34 mouse cellular contexts compared by ENCODE assay signal in the genomic region with DNA sequence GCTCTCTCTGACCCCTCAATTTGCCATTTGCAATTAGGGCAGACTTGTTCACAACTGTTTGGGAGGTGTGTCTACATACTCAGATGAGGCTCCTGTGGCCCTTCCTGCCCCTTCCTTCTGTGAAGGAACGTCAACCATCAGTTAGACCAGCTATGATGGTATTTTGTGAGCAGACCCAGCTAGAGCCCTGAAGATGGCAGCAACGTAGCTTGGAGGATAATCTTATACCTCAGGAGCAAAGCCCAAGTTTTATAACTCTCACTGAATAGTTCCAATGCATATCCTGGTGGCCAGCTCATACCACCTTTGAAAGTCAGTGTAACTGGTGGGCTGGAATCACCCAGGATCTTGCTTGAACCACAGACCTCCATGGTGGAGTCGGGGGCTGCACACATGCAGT. TPM values are rescaled to one million over a fixed set of nuclear protein-coding genes. Genes with fewer than 3 reads are reported as not detected.
A peak's percentile ranks its signal among the peaks of the same experiment; 100 is the strongest.
DNase-seq lines count a peak whose midpoint lies in the region; ATAC-seq and TF ChIP-seq lines count a peak whose summit lies in the region.
"Had no signal": no experiment of that assay in that cellular context is flagged by ENCODE, and none has a peak within 500 bp of the region (broad histone marks: within the 10 kb centered on the region; RNA-seq: fewer than 3 reads in every experiment).

No protein-coding gene starts in this region.

- peak; percentile 28; the same call in 1 of the 2 replicates for TF ChIP-seq CTCF in kidney, postnatal 0 days (IDR thresholded peaks at IDR 0.05; ENCODE audit: low read depth)
- TF ChIP-seq CTCF in midbrain, postnatal 0 days (IDR thresholded peaks at IDR 0.05): peak; percentile 53
- TF ChIP-seq CTCF in gastrocnemius, adult 2 months (IDR thresholded peaks at IDR 0.05): no peak

- no peak overlapping the region for H3K4me2 ChIP-seq in kidney, postnatal 0 days (ENCODE audit: low read length)
- no peak overlapping the region for H3K4me2 ChIP-seq in midbrain, postnatal 0 days (ENCODE audit: low read depth, low read length, poor library complexity, severe bottlenecking)
- no peak overlapping the region for H3K4me2 ChIP-seq in midbrain, embryonic 14.5 days (ENCODE audit: low read length)
- H3K4me2 ChIP-seq: embryonic facial prominence, embryonic 12.5 days; forebrain, embryonic 15.5 days; heart, embryonic 13.5 days; hindbrain, embryonic 15.5 days; liver, embryonic 12.5 days; neural tube, embryonic 12.5 days had no signal

- H3K4me3 ChIP-seq in kidney, postnatal 0 days (replicated peaks; ENCODE audit: low read depth, low read length): no peak overlapping the region
- H3K4me3 ChIP-seq in midbrain, postnatal 0 days (ENCODE audit: low read depth, low read length): no peak overlapping the region
- H3K4me3 ChIP-seq in midbrain, embryonic 14.5 days (replicated peaks; ENCODE audit: low read depth, low read length): no peak overlapping the region
- no peak overlapping the region for H3K4me3 ChIP-seq in gastrocnemius, adult 2 months
- H3K4me3 ChIP-seq: embryonic facial prominence, embryonic 12.5 days; forebrain, embryonic 15.5 days; heart, adult 2 months; heart, embryonic 13.5 days; hindbrain, embryonic 15.5 days; liver, embryonic 12.5 days; midbrain, embryonic 10.5 days; myocyte; neural tube, embryonic 12.5 days had no signal

- no peak for ATAC-seq in kidney, postnatal 0 days (replicated peaks; ENCODE audit: low FRiP score, low read depth)
- ATAC-seq in midbrain, postnatal 0 days (ENCODE audit: low FRiP score): no peak
- no peak for ATAC-seq in midbrain, embryonic 14.5 days (ENCODE audit: low FRiP score, low TSS enrichment)
- ATAC-seq: forebrain, embryonic 15.5 days; liver, embryonic 12.5 days; liver, postnatal 0 days; midbrain, embryonic 16.5 days had no signal

- H3K9me3 ChIP-seq in kidney, postnatal 0 days (replicated peaks; ENCODE audit: low read length): no peaks in the 10 kb centered on the region
- no peaks in the 10 kb centered on the region for H3K9me3 ChIP-seq in midbrain, postnatal 0 days (ENCODE audit: low read length)
- no peaks in the 10 kb centered on the region for H3K9me3 ChIP-seq in midbrain, embryonic 14.5 days (ENCODE audit: control insufficient read depth, low read length)
- H3K9me3 ChIP-seq: embryonic facial prominence, embryonic 12.5 days; forebrain, embryonic 15.5 days; heart, embryonic 13.5 days; hindbrain, embryonic 15.5 days; liver, embryonic 12.5 days; midbrain, embryonic 10.5 days; neural tube, embryonic 12.5 days had no signal

- H3K27me3 ChIP-seq in kidney, postnatal 0 days (ENCODE audit: insufficient read depth, low read length): no peaks in the 10 kb centered on the region
- no peaks in the 10 kb centered on the region for H3K27me3 ChIP-seq in midbrain, postnatal 0 days (ENCODE audit: insufficient read depth, low read length)
- H3K27me3 ChIP-seq in midbrain, embryonic 14.5 days (ENCODE audit: control insufficient read depth, insufficient read depth, low read length): no peaks in the 10 kb centered on the region
- H3K27me3 ChIP-seq: embryonic facial prominence, embryonic 12.5 days; forebrain, embryonic 15.5 days; hindbrain, embryonic 15.5 days; liver, embryonic 12.5 days; neural tube, embryonic 12.5 days had no signal

- 82% methylated on average over 3 of the region's 3 CpGs for WGBS in kidney, postnatal 0 days
- WGBS in midbrain, postnatal 0 days: 72% methylated on average over 3 of the region's 3 CpGs
- WGBS in midbrain, embryonic 14.5 days: 81% methylated on average over 3 of the region's 3 CpGs

- no peaks in the 10 kb centered on the region for H3K36me3 ChIP-seq in kidney, postnatal 0 days (ENCODE audit: insufficient read depth, low read length)
- H3K36me3 ChIP-seq in midbrain, postnatal 0 days (ENCODE audit: insufficient read depth, low read length): no peaks in the 10 kb centered on the region
- H3K36me3 ChIP-seq in midbrain, embryonic 14.5 days (ENCODE audit: control insufficient read depth, insufficient read depth, low read length): no peaks in the 10 kb centered on the region
- H3K36me3 ChIP-seq: embryonic facial prominence, embryonic 12.5 days; forebrain, embryonic 15.5 days; heart, embryonic 13.5 days; hindbrain, embryonic 15.5 days; liver, embryonic 12.5 days; midbrain, embryonic 10.5 days; neural tube, embryonic 12.5 days had no signal

- no peak overlapping the region for H3K27ac ChIP-seq in kidney, postnatal 0 days
- no peak overlapping the region for H3K27ac ChIP-seq in midbrain, postnatal 0 days (ENCODE audit: low read depth, low read length)
- no peak overlapping the region for H3K27ac ChIP-seq in midbrain, embryonic 14.5 days (replicated peaks; ENCODE audit: low read depth, low read length)
- no peak overlapping the region for H3K27ac ChIP-seq in gastrocnemius, adult 2 months
- H3K27ac ChIP-seq: embryonic facial prominence, embryonic 12.5 days; forebrain, embryonic 15.5 days; heart, adult 2 months; heart, embryonic 13.5 days; hindbrain, embryonic 15.5 days; liver, embryonic 12.5 days; midbrain, embryonic 10.5 days; neural tube, embryonic 12.5 days had no signal

- intact Hi-C loops in gastrocnemius, adult 2 months (cut with DNase I): loop anchor here (10.0 kb wide), 1 partner anchor 203 kb away; no protein-coding TSS in a partner anchor

- no peaks in the 10 kb centered on the region for H3K4me1 ChIP-seq in kidney, postnatal 0 days (replicated peaks; ENCODE audit: insufficient read depth, low read length)
- no peaks in the 10 kb centered on the region for H3K4me1 ChIP-seq in midbrain, postnatal 0 days (ENCODE audit: insufficient read depth, low read length)
- no peaks in the 10 kb centered on the region for H3K4me1 ChIP-seq in midbrain, embryonic 14.5 days (ENCODE audit: control insufficient read depth, insufficient read depth, low read length)
- H3K4me1 ChIP-seq: embryonic facial prominence, embryonic 12.5 days; forebrain, embryonic 15.5 days; heart, embryonic 13.5 days; hindbrain, embryonic 15.5 days; midbrain, embryonic 10.5 days; neural tube, embryonic 12.5 days had no signal

- no peak for DNase-seq in kidney, postnatal 0 days (ENCODE audit: low spot score)
- DNase-seq in kidney, adult 18-20 months: no peak
- peak; percentile 18 for DNase-seq in midbrain, postnatal 0 days (ENCODE audit: low spot score)
- no peak for DNase-seq in midbrain, embryonic 14.5 days
- DNase-seq in adipocyte (ENCODE audit: low spot score): peak; percentile 56
- DNase-seq in spleen, postnatal 14 days (ENCODE audit: low spot score in 2 of 2): no peak
- no peak for DNase-seq in gastrocnemius, adult 2 months
- DNase-seq: adrenal gland, postnatal 36 days; B cell, adult 2 months; cerebellum, adult 8-10 months; cerebellum, postnatal 25 days; embryo, embryonic 11 days; heart, adult 2 months; heart, postnatal 10 days; kidney, adult 9 months; kidney, postnatal 14 days; left cerebral cortex, postnatal 4 days; liver, postnatal 0 days; lung, postnatal 14 days; right cerebral cortex, postnatal 4 days; thymus, postnatal 4 days had no signal

- H3K9ac ChIP-seq in kidney, postnatal 0 days (ENCODE audit: low read depth, low read length): no peak overlapping the region
- no peak overlapping the region for H3K9ac ChIP-seq in midbrain, postnatal 0 days (replicated peaks; ENCODE audit: low read length, poor library complexity, severe bottlenecking)
- no peak overlapping the region for H3K9ac ChIP-seq in midbrain, embryonic 14.5 days (replicated peaks; ENCODE audit: low read length)
- H3K9ac ChIP-seq: embryonic facial prominence, embryonic 12.5 days; forebrain, embryonic 15.5 days; heart, embryonic 13.5 days; hindbrain, embryonic 15.5 days; liver, embryonic 12.5 days; liver, postnatal 0 days; neural tube, embryonic 12.5 days had no signal

RNA-seq across cellular contexts. Expression of gene Cpt2, which starts 8.0 kb away (rescaled TPM):
- 82.8 and 94.0 TPM in 2 replicates for polyA plus RNA-seq in kidney, postnatal 0 days (2015; fragmentation: Nextera tagmentation; extraction: Ambion mirVana)
- total RNA-seq in midbrain, postnatal 0 days (2014; rRNA removed): 9.3 and 12.3 TPM in 2 replicates
- 10.2 and 12.1 TPM in 2 replicates for polyA plus RNA-seq in midbrain, postnatal 0 days (2015; fragmentation: Nextera tagmentation; extraction: Ambion mirVana)
- 11.2 and 17.5 TPM in 2 replicates for polyA plus RNA-seq in midbrain, embryonic 14.5 days (2014; fragmentation: Nextera tagmentation; extraction: Ambion mirVana)
- total RNA-seq in gastrocnemius, adult 2 months (2021): 100 to 1,000 TPM in 1 of 2 experiments, 10 to 100 TPM in 1; 61.5 to 103 TPM

RNA-seq across cellular contexts. Expression of gene Slc1a7, which starts 36.7 kb away (rescaled TPM):
- polyA plus RNA-seq in kidney, postnatal 0 days (2015; fragmentation: Nextera tagmentation; extraction: Ambion mirVana): 0.05 TPM in 1 of 2 replicates, not detected in the other
- total RNA-seq in midbrain, postnatal 0 days (2014; rRNA removed): not detected in 2 replicates
- 0.10 and 0.16 TPM in 2 replicates for polyA plus RNA-seq in midbrain, postnatal 0 days (2015; fragmentation: Nextera tagmentation; extraction: Ambion mirVana)
- polyA plus RNA-seq in midbrain, embryonic 14.5 days (2014; fragmentation: Nextera tagmentation; extraction: Ambion mirVana): not detected in 2 replicates
- total RNA-seq in gastrocnemius, adult 2 months (2021): under 1 TPM; 0.10 to 0.17 TPM
- total RNA-seq: gastrocnemius, postnatal 4 days; hematopoietic stem cell, adult 5-6 weeks; left cerebral cortex, postnatal 4 days; megakaryocyte progenitor cell, adult 5-6 weeks had no signal
- polyA plus RNA-seq: embryonic facial prominence, embryonic 12.5 days; heart, embryonic 13.5 days; liver, embryonic 12.5 days; liver, postnatal 0 days; midbrain, embryonic 10.5 days; midbrain, embryonic 16.5 days; neural tube, embryonic 12.5 days; thymus, postnatal 0 days had no signal

RNA-seq across cellular contexts. Expression of gene 0610037L13Rik, which starts 41.8 kb away (rescaled TPM):
- 124 and 129 TPM in 2 replicates for polyA plus RNA-seq in kidney, postnatal 0 days (2015; fragmentation: Nextera tagmentation; extraction: Ambion mirVana)
- 40.5 and 55.5 TPM in 2 replicates for total RNA-seq in midbrain, postnatal 0 days (2014; rRNA removed)
- polyA plus RNA-seq in midbrain, postnatal 0 days (2015; fragmentation: Nextera tagmentation; extraction: Ambion mirVana): 94.7 and 103 TPM in 2 replicates
- 96.6 and 103 TPM in 2 replicates for polyA plus RNA-seq in midbrain, embryonic 14.5 days (2014; fragmentation: Nextera tagmentation; extraction: Ambion mirVana)
- 10 to 100 TPM; 41.9 to 50.1 TPM for total RNA-seq in gastrocnemius, adult 2 months (2021)

RNA-seq across cellular contexts. Expression of gene Magoh, which starts 51.9 kb away (rescaled TPM):
- 199 and 226 TPM in 2 replicates for polyA plus RNA-seq in kidney, postnatal 0 days (2015; fragmentation: Nextera tagmentation; extraction: Ambion mirVana)
- total RNA-seq in midbrain, postnatal 0 days (2014; rRNA removed): 44.5 and 45.3 TPM in 2 replicates
- 117 and 124 TPM in 2 replicates for polyA plus RNA-seq in midbrain, postnatal 0 days (2015; fragmentation: Nextera tagmentation; extraction: Ambion mirVana)
- 130 and 136 TPM in 2 replicates for polyA plus RNA-seq in midbrain, embryonic 14.5 days (2014; fragmentation: Nextera tagmentation; extraction: Ambion mirVana)
- 10 to 100 TPM; 25.6 to 30.0 TPM for total RNA-seq in gastrocnemius, adult 2 months (2021)

Comparison
In these comparisons a context has a peak if more than half of its experiments do, and no peak if none do; other contexts are left out.
1. DNase-seq: peak in midbrain, postnatal 0 days (single experiment) and adipocyte (single experiment); none in kidney, postnatal 0 days (single experiment), kidney, adult 18-20 months (single experiment), midbrain, embryonic 14.5 days (single experiment), spleen, postnatal 14 days (0 of 2) and gastrocnemius, adult 2 months (single experiment).